Mouse (Mus musculus): ENCODE data around the gene Xpo1. TPM values are rescaled to one million over a fixed set of nuclear protein-coding genes. Genes with fewer than 3 reads are reported as not detected.

The Xpo1 gene
- 100 to 1,000 TPM in 25 of 26 experiments, 10 to 100 TPM in 1; 90.4 to 707 (median 326) TPM for total RNA-seq (2018; cell fraction: chromatin; rRNA removed)
- 100 to 1,000 TPM in 4 of 26 experiments, 10 to 100 TPM in 22; 38.3 to 104 (median 68.2) TPM for total RNA-seq (2018; cell fraction: cytosol; rRNA removed)
- total RNA-seq (2018; cell fraction: nucleus; rRNA removed): 100 to 1,000 TPM in 21 of 26 experiments, 10 to 100 TPM in 5; 54.7 to 300 (median 152) TPM
- 44.6 to 85.9 TPM (median 58.4 TPM) in 3 replicates for polyA plus RNA-seq (2018)

DNA sequence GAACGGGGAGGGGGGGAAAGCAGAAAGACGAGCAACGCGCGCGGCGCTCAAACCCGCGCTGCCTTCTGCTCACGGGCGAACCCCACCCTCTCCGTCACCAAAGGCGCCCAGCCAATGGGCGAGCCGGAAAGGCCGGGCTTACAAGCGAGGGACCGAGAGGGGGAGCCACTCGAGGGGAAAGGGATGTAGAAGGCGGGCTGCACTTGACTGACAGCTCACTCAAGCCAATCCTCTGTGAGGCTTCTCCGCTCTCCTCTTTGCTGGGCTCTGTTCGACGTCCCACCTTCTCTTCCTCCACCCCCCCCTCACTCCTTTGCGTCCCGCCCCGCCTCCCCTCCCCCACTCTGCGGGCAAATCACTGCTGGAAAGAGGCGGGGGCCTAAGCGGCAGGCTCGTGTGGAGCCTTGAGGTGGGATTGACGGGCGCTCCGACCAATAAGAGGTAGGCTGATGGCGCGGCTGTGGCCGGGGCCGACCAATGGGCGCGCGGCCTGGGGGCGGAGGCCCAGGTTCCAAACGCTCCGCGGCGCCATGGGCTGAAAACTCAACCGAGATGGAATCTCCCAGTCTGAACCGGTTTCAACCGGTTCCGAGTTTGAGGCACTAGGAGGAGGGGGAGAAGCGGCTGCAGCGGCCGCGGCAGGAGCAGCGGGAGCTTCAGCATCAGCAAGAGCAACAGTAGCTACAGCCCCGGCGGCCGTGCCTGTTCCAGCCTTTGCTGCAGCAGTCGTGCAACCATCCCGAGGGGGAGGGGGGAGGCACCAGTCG is at the start of gene Xpo1:
Gene Xpo1 (plus strand): TSS at position 615 of the 767 bp plus-strand sequence.
- H3K4me3 ChIP-seq (ENCODE audit: inconsistent target): peak within 1 kb of the TSS; percentile 79
- WGBS (ENCODE audit: missing documents): 2% methylated on average over 47 of the region's 60 CpGs
- no peaks in the 10 kb centered on the region for H3K36me3 ChIP-seq (ENCODE audit: inconsistent target)
- peaks cover 34% of the 10 kb centered on the region for H3K79me2 ChIP-seq (ENCODE audit: inconsistent target)
- peak within 1 kb of the TSS; percentile 87 for H3K27ac ChIP-seq

DNA sequence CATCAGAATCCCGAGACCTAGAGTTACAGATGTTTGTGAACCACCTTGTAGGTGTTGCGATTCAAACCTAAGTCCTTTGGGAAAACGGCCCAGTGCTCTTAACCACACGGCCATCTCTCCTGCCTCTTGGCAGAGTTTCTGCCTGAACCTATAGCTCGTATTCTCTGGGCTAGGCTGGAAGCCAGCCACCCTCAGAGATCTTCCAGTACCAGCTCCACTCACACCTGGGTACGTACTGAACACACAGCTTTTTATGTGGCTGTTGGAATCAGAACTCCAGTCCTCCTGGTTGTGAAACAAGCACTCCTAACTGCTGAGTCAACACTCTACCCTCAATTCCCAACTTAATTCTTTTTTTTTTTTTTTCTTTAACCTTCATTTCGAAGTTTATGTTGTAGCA is 46.1 kb upstream of the Xpo1 start:
- no peaks in the 10 kb centered on the region for H3K79me2 ChIP-seq (ENCODE audit: inconsistent target)
- WGBS (ENCODE audit: missing documents): 92% methylated on average over 7 of the region's 7 CpGs
- H3K27ac ChIP-seq: no peak overlapping the region

DNA sequence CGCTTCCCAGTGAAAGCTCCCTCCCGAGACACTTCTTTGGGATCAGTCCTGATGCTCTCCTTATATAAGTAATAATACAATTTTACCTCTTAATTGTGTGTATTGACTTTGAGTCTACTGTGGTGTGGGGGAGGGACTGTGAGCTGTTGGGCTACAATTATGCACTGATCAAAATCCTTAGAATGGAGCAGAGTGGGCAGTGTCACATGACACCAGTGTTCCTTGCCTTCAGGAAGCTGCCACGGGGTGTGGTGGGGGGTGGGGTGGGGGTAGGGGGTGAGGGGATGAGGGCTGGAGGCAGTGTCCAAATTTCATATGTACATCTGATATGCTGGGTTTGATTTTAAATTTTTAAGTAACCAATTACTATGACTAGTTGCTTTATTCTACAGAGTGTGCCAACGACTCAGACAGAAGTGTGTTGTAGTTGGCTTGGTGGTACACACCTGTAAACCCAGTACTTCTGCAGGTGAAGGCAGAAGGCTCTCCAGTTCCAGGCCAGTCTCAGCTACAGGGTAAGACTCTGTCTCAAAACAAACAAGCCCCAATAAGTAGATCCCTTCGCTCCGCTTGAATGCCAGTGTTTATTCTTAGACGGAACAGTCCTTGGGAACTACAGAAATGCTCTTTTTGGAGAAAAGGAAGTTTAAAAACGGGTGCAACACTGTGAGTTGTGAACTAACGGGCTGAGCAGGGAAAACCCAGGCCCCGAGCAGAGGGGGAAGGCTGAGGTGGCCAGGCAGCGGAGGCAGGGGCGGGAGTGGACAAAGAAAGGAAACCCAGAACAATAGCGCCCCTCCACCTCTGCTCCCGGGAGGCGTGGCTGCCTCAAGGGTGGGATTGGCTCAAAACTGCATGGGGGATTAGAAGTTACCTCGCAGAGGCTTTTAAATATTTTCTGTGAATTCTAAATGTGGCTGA is 45.0 kb upstream of the Xpo1 start:
- no peak overlapping the region for H3K4me3 ChIP-seq (ENCODE audit: inconsistent target)
- no peaks in the 10 kb centered on the region for H3K79me2 ChIP-seq (ENCODE audit: inconsistent target)
- no peaks in the 10 kb centered on the region for H3K36me3 ChIP-seq (ENCODE audit: inconsistent target)
- WGBS (ENCODE audit: missing documents): 31% methylated on average over 16 of the region's 16 CpGs
- H3K27ac ChIP-seq: no peak overlapping the region

More for the DNA sequence above, 46.1 kb upstream of the Xpo1 start:
- no peak overlapping the region for H3K4me3 ChIP-seq (ENCODE audit: inconsistent target)
- H3K36me3 ChIP-seq (ENCODE audit: inconsistent target): no peaks in the 10 kb centered on the region

DNA sequence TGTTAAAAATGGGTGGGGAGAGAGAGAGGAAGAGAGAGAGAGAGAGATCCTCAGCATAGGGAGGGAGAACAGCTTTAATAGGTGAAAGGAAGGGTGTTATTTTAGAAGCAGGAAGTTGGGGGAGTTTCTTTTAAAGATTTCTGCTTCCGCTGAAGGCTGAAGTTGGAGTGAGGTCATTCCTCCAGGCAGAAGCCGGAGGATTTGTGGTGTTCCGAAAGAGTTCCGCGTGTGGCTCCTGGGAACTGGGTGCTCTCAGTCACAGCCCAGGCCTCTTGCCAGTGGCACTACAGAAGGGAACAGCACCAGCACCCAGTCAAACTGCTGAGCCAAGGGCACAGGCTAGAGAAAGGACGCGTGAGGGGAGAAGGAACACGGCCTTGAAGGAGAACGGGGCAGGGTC is 38.4 kb upstream of the Xpo1 start:
- Histone ChIP-seq H3K79me2 (ENCODE audit: inconsistent target) (no peaks in the 10 kb centered on the region), H3K4me3 (ENCODE audit: inconsistent target) (no peak overlapping the region), H3K27ac (peak overlapping the region; percentile 29), H3K36me3 (ENCODE audit: inconsistent target) (no peaks in the 10 kb centered on the region)
- 21% methylated on average over 7 of the region's 9 CpGs for WGBS (ENCODE audit: missing documents)

DNA sequence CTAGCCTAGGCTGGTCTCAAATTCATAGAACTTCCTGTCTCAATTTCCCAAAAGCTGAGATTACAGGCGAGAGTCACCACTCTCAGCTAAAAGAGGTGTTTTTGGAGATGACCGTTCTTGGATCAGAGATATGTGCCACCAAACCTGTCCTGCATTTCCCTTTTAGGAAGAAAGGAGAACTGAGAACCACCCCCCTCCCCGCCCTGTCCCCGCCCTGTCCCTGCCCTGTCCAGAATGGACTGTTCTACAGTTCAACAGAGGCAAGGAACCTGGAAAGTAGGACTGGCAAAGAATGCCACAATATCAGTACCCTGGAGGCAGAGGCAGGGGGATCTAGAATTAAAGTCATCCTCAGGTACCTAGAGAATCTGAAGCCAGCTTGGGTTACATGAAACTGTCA is 19.8 kb upstream of the Xpo1 start:
- H3K79me2 ChIP-seq (ENCODE audit: inconsistent target): no peaks in the 10 kb centered on the region
- WGBS (ENCODE audit: missing documents): 43% methylated on average over 4 of the region's 4 CpGs

DNA sequence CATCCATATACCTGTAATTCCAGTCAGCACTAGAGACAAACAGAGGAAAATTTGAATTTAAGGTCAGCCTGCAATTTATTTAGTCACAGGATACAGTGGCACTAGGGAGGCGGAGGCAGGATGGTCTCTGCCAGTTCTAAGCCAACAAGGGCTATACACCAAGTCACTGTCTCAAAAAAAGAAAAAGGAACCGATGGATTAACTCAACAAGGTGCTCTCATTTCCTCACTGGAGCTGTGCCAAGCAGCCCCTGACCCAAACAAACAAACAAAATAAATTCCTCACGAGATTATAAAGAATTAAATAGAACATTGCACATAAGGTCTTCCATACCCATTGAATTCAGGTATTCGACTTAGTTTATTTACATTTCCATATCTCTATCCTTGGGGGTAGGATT is 1.9 kb upstream of the Xpo1 start:
- Histone ChIP-seq H3K27ac (no peak overlapping the region), H3K4me3 (ENCODE audit: inconsistent target) (no peak overlapping the region), H3K79me2 (ENCODE audit: inconsistent target) (peaks cover 17% of the 10 kb centered on the region), H3K36me3 (ENCODE audit: inconsistent target) (no peaks in the 10 kb centered on the region)
- 93% methylated on average over 4 of the region's 4 CpGs for WGBS (ENCODE audit: missing documents)

More for the DNA sequence above, 19.8 kb upstream of the Xpo1 start:
- H3K36me3 ChIP-seq (ENCODE audit: inconsistent target): no peaks in the 10 kb centered on the region
- no peak overlapping the region for H3K4me3 ChIP-seq (ENCODE audit: inconsistent target)
- no peak overlapping the region for H3K27ac ChIP-seq

DNA sequence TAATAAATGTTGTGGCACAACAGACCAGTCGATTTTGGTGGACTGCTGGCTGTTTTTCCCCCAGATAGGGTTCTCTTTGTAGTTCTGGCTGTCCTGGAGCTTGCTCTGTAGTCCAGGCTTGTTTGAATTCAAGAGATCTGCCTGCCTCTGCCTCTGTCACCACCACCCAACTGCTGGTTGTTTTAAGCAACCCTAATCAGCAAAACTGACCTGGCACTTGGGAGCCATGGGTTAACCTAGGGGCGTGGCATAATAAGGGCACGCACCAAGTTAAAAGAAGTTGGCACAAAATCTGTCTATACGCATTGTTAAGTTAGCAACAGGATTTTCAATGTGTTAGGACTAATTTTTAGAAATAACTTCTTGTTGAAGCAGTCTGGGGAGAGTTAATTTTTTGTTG is 1.3 kb upstream of the Xpo1 start:
- Histone ChIP-seq H3K27ac (peak overlapping the region; percentile 65), H3K79me2 (ENCODE audit: inconsistent target) (peaks cover 23% of the 10 kb centered on the region), H3K4me3 (ENCODE audit: inconsistent target) (peak overlapping the region; percentile 47), H3K36me3 (ENCODE audit: inconsistent target) (no peaks in the 10 kb centered on the region)
- 70% methylated on average over 4 of the region's 4 CpGs for WGBS (ENCODE audit: missing documents)

DNA sequence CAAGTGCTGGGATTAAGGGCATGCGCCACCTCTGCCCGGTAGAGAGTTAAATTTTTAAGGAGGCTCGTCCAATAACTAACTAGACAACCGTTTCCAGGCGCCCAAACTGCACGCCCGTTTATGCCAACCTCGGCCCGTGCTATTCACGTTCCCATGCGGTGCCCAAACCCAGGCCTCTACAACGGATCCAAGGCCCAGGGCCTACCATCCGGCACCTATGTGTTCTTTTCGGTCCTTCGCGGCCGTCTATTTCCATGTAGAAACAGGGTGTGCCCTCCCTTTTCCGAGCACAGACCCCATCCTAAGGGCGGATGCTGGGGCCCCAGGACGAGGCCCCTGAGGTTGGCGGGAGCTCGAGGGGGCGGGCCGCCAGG is 801 bp upstream of the Xpo1 start:
- Histone ChIP-seq H3K27ac (peak overlapping the region; percentile 65), H3K79me2 (ENCODE audit: inconsistent target) (peaks cover 28% of the 10 kb centered on the region), H3K4me3 (ENCODE audit: inconsistent target) (peak overlapping the region; percentile 47), H3K36me3 (ENCODE audit: inconsistent target) (no peaks in the 10 kb centered on the region)
- WGBS (ENCODE audit: missing documents): 5% methylated on average over 23 of the region's 24 CpGs

DNA sequence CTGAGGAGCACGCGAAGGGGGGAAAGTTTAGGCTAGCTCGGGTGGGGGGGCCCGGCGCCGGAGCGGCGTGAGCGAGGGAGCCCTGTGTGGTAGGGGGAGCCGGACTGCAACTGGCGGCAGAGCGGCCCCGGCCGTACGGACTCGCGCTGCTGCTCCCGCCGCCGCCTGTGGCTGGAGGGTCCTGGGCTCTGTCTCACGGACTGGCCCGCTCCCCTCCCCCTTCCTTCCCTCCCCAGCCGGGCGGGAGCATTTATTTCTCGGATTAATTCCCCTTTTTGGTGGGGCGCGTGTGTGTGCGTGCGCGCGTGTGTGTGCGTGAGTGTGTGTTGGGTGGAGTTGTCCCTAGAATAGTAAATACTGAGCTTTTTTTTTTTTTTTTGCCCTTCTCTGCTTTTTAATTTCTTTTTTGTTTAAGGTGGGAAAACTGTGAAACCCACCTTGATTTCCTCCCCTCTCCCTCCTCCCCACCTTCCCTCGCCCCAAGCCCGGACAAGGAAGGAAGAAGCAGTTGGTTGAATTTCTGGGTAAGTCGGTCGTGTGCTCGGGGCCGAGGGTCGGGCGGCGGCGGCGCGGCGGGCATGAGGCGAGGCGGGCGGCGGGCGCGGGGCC is 457 bp downstream of the Xpo1 start:
- peak overlapping the region; percentile 79 for H3K4me3 ChIP-seq (ENCODE audit: inconsistent target)
- peak overlapping the region; percentile 87 for H3K27ac ChIP-seq
- H3K36me3 ChIP-seq (ENCODE audit: inconsistent target): no peaks in the 10 kb centered on the region
- H3K79me2 ChIP-seq (ENCODE audit: inconsistent target): peaks cover 41% of the 10 kb centered on the region
- under 1% methylated on average over 42 of the region's 51 CpGs for WGBS (ENCODE audit: missing documents)

DNA sequence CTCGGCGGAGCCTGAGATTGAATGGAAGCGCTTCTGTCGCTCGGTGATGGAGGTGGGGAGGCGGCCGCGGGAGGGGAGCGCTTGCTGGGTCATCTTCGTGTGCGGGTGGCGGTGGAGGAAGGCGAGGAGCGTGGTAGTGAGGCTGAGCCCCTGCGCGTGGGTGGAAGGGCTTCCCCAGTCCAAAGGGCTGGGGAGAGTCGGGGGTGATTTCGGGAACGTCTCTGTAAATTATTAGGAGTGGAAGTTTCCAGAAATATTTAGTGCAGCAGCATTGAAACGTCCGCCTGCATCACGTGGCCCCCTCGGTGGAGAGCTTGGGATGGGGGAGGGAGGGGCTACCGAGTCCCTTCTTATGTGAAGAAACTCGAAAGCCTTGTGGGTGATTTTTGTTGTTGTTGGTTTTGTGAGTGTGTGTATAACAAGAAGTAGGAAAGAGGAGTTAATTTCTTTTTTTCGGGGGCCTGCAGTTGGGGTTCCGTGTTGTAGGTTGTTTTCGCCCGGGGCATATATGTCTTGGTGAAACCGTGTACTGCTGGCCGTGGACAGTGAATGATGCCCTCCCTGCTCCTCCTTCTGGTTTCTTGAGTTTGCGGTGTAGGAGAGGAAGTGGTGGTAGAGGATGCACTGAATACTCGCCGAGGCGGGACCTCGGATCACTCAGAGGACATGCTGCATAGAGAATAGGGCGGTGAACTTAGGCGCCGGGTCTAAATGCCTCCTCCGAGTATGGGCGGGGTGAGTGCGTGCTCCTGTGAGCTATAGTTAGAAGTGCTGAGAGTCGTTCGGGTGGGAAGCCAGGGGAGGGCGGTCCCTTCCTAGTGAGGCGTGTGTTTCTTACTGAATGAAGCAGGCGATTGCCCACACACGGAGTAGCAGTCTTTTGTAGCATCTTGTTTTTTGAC is 1.2 kb downstream of the Xpo1 start:
- Histone ChIP-seq H3K4me3 (ENCODE audit: inconsistent target) (peak overlapping the region; percentile 79), H3K79me2 (ENCODE audit: inconsistent target) (peaks cover 48% of the 10 kb centered on the region), H3K27ac (peak overlapping the region; percentile 87), H3K36me3 (ENCODE audit: inconsistent target) (peaks cover under 1% of the 10 kb centered on the region; the same call in 1 of the 2 replicates)
- 1% methylated on average over 48 of the region's 48 CpGs for WGBS (ENCODE audit: missing documents)

DNA sequence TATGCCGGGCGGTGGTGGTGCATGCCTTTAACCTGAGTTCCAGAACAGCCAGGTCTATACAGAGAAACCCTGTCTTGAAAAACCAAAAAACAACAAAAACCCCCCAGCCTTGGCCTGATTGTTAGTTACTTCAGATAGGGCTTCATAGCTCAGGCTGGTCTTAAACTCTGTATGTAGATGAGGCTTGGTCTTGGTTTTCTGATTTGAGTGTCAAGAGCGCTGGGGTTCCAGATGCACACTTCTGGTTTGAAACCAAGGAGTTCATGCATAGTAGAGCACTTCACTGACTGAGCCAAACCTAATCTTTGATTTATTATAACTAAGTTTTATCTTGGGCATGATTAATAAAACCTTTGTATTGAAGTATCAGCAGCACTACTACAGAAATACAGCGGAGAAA is 3.2 kb downstream of the Xpo1 start:
- 95% methylated on average over 4 of the region's 4 CpGs for WGBS (ENCODE audit: missing documents)
- H3K4me3 ChIP-seq (ENCODE audit: inconsistent target): no peak overlapping the region
- H3K36me3 ChIP-seq (ENCODE audit: inconsistent target): peaks cover 13% of the 10 kb centered on the region; the same call in 1 of the 2 replicates
- no peak overlapping the region for H3K27ac ChIP-seq
- H3K79me2 ChIP-seq (ENCODE audit: inconsistent target): peaks cover 69% of the 10 kb centered on the region

DNA sequence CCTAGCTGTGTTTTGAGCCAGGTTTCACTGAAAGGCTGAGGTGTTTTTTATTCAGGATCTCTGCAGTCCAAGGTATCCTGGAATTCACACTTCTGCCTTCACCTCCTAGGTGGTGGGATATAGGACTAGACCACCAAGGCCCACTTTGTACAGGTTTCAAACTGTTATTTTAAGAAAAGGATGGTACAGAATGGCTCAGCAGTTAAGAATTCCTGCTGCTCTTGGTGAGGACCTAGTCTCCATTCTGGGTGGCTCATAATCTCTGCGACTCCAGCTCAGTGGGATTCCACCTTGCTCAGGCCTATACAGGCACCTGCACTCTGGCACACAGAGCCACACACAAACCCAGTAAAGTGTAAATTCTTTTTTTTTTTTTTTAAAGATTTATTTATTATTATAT is 3.6 kb downstream of the Xpo1 start:
- peaks cover 16% of the 10 kb centered on the region; the same call in 1 of the 2 replicates for H3K36me3 ChIP-seq (ENCODE audit: inconsistent target)
- no peak overlapping the region for H3K27ac ChIP-seq
- H3K4me3 ChIP-seq (ENCODE audit: inconsistent target): no peak overlapping the region
- 88% methylated on average over 1 of the region's 1 CpGs for WGBS (ENCODE audit: missing documents)
- peaks cover 73% of the 10 kb centered on the region for H3K79me2 ChIP-seq (ENCODE audit: inconsistent target)

DNA sequence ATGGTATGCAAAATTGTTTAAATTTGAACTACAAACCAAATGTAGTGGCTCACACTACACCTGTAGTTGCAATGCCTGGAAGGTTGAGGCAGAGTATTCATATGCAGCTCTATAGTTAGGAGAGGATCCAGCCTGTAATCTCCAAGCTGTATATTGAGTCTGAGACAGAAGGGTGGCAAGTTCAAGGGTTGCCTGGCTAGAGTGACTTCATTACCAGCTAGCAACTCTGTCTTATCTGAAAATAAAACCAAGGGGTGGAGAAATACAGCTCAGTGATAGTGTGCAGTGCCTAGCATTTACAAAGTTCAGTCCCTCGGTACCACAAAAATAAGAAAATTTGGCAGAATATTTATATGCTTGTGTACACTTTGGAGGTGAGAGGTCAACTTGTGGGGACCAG is 4.3 kb downstream of the Xpo1 start:
- H3K79me2 ChIP-seq (ENCODE audit: inconsistent target): peaks cover 80% of the 10 kb centered on the region
- WGBS (ENCODE audit: missing documents): 94% methylated on average over 1 of the region's 1 CpGs
- H3K27ac ChIP-seq: no peak overlapping the region
- peaks cover 16% of the 10 kb centered on the region; the same call in 1 of the 2 replicates for H3K36me3 ChIP-seq (ENCODE audit: inconsistent target)
- H3K4me3 ChIP-seq (ENCODE audit: inconsistent target): no peak overlapping the region
